In genomic region chr2:34805364-34805950, GRCm38 (mm10) we compare ENCODE assay signal across 30 mouse cellular contexts. TPM values are rescaled to one million over a fixed set of nuclear protein-coding genes. Genes with fewer than 3 reads are reported as not detected.
DNase-seq lines count a peak whose midpoint lies in the region; ATAC-seq and TF ChIP-seq lines count a peak whose summit lies in the region.
"Had no signal": no experiment of that assay in that cellular context is flagged by ENCODE, and none has a peak within 500 bp of the region (broad histone marks: within the 10 kb centered on the region; RNA-seq: fewer than 3 reads in every experiment).

No protein-coding gene starts in this region.

- no peak overlapping the region for H3K27ac ChIP-seq in kidney, adult 2 months (ENCODE audit: insufficient read depth, low read depth, low read length)
- H3K27ac ChIP-seq in bone marrow, adult 2 months (ENCODE audit: control insufficient read depth, insufficient read depth, low read depth, low read length, poor library complexity), result peak overlapping the region; percentile 55
- peak overlapping the region; percentile 87 for H3K27ac ChIP-seq in liver, embryonic 16.5 days (ENCODE audit: low read length)
- no peak overlapping the region for H3K27ac ChIP-seq in limb, embryonic 10.5 days
- H3K27ac ChIP-seq: embryonic facial prominence, embryonic 10.5 days; hindbrain, embryonic 13.5 days; kidney, postnatal 0 days; macrophage had no signal

- intact Hi-C loops in left cerebral cortex, postnatal 10 days (cut with DNase I), result no loop called here

- no peaks in the 10 kb centered on the region for H3K27me3 ChIP-seq in kidney, adult 2 months (replicated peaks; ENCODE audit: control insufficient read depth, insufficient read depth, low read length)
- no peaks in the 10 kb centered on the region for H3K27me3 ChIP-seq in liver, embryonic 16.5 days (ENCODE audit: control insufficient read depth, insufficient read depth, low read depth, low read length)
- no peaks in the 10 kb centered on the region for H3K27me3 ChIP-seq in limb, embryonic 10.5 days (ENCODE audit: low read depth, poor library complexity, severe bottlenecking)
- H3K27me3 ChIP-seq: CH12.LX; hindbrain, embryonic 13.5 days had no signal

- peaks cover 3% of the 10 kb centered on the region; the same call in 1 of the 2 replicates for H3K36me3 ChIP-seq in kidney, adult 2 months (ENCODE audit: control insufficient read depth, insufficient read depth, low read length)
- peaks cover 35% of the 10 kb centered on the region for H3K36me3 ChIP-seq in liver, embryonic 16.5 days (ENCODE audit: control insufficient read depth, insufficient read depth)
- H3K36me3 ChIP-seq in limb, embryonic 10.5 days, result peaks cover 61% of the 10 kb centered on the region

- H3K4me1 ChIP-seq in kidney, adult 2 months (ENCODE audit: control insufficient read depth, insufficient read depth, low read length), result peaks cover 26% of the 10 kb centered on the region
- H3K4me1 ChIP-seq in bone marrow, adult 2 months (ENCODE audit: control insufficient read depth, insufficient read depth, low read length), result no peaks in the 10 kb centered on the region; the same call in none of the 2 replicates
- peaks cover 57% of the 10 kb centered on the region for H3K4me1 ChIP-seq in liver, embryonic 16.5 days (ENCODE audit: control insufficient read depth, low read depth, low read length)
- peaks cover 13% of the 10 kb centered on the region for H3K4me1 ChIP-seq in limb, embryonic 10.5 days

- whole genome bisulfite sequencing in kidney, adult 2 months, result 60% methylated on average over 10 of the region's 10 CpGs
- WGBS in bone marrow, adult 2 months, result 79% methylated on average over 10 of the region's 10 CpGs
- 75% methylated on average over 10 of the region's 10 CpGs for WGBS in liver, embryonic 16.5 days (ENCODE audit: insufficient replicate concordance)
- 89% methylated on average over 10 of the region's 10 CpGs for WGBS in limb, embryonic 10.5 days

- no peak overlapping the region for H3K4me3 ChIP-seq in kidney, adult 2 months (ENCODE audit: insufficient read depth, low read depth, low read length)
- H3K4me3 ChIP-seq in bone marrow, adult 2 months (replicated peaks; ENCODE audit: control insufficient read depth, low read depth, low read length), result no peak overlapping the region
- peak overlapping the region; percentile 40 for H3K4me3 ChIP-seq in liver, embryonic 16.5 days (ENCODE audit: low read depth, low read length)
- no peak overlapping the region for H3K4me3 ChIP-seq in limb, embryonic 10.5 days
- H3K4me3 ChIP-seq: embryonic facial prominence, embryonic 10.5 days; hindbrain, embryonic 13.5 days had no signal

- H3K4me2 ChIP-seq in liver, embryonic 16.5 days (ENCODE audit: low read depth, low read length), result peak overlapping the region; percentile 63
- H3K4me2 ChIP-seq: heart, embryonic 11.5 days; hindbrain, embryonic 13.5 days; midbrain, embryonic 11.5 days had no signal

- no peak for TF ChIP-seq POLR2A in kidney, adult 2 months (IDR thresholded peaks at IDR 0.05; ENCODE audit: low read depth, low read length)
- no peak for TF ChIP-seq POLR2A in bone marrow, adult 2 months (IDR thresholded peaks at IDR 0.05; ENCODE audit: borderline replicate concordance, control insufficient read depth, low read depth, low read length)

- TF ChIP-seq CTCF in kidney, adult 2 months (conservative IDR thresholded peaks at IDR 0.05; ENCODE audit: insufficient read depth, insufficient read length, low read depth, low read length), result no peak
- no peak for TF ChIP-seq CTCF in bone marrow, adult 2 months (IDR thresholded peaks at IDR 0.05; ENCODE audit: control insufficient read depth, insufficient read depth, low read length)

- peak; percentile 16 for DNase-seq in kidney, adult 2 months
- no peak for DNase-seq in kidney, adult 18-20 months
- DNase-seq in liver, result peak; percentile 75
- DNase-seq in left cerebral cortex, postnatal 10 days (ENCODE audit: extremely low spot score in 1 of 2, low spot score in 2 of 2), result no peak
- no peak for DNase-seq in limb, embryonic 10.5 days (ENCODE audit: low spot score)
- DNase-seq: adrenal gland, adult 2 months; B cell, adult 2 months; cerebellum, adult 11-12 months; forebrain, postnatal 0 days; thymus, adult 18-20 months; thymus, postnatal 36 days had no signal

- ATAC-seq in liver, embryonic 16.5 days (ENCODE audit: low read depth), result peak; percentile 47
- ATAC-seq: forebrain, postnatal 0 days had no signal

- H3K9me3 ChIP-seq in liver, embryonic 16.5 days (replicated peaks; ENCODE audit: control insufficient read depth, low read length), result no peaks in the 10 kb centered on the region
- H3K9me3 ChIP-seq in limb, embryonic 10.5 days (replicated peaks), result no peaks in the 10 kb centered on the region
- H3K9me3 ChIP-seq: embryonic facial prominence, embryonic 10.5 days; hindbrain, embryonic 13.5 days had no signal

- H3K9ac ChIP-seq in liver, embryonic 16.5 days (ENCODE audit: low read depth, low read length), result peak overlapping the region; percentile 44
- H3K9ac ChIP-seq: forebrain, postnatal 0 days; hindbrain, embryonic 13.5 days had no signal

RNA-seq across cellular contexts. Expression of gene Rabepk, which starts 5.7 kb away (rescaled TPM):
- 25.8 and 28.1 TPM in 2 replicates for polyA plus RNA-seq in kidney, adult 2 months (2012; rRNA removed)
- 16.6 and 22.5 TPM in 2 replicates for polyA plus RNA-seq in bone marrow, adult 2 months (2011; ENCODE audit: insufficient read depth, insufficient read length, low replicate concordance, missing spikeins)
- 17.3 and 22.5 TPM in 2 replicates for polyA plus RNA-seq in liver, embryonic 16.5 days (2015; fragmentation: Nextera tagmentation; extraction: Ambion mirVana)
- 10 to 100 TPM; 22.3 to 32.6 TPM for total RNA-seq in left cerebral cortex, postnatal 10 days (2021)
- polyA plus RNA-seq in limb, embryonic 10.5 days (2016; fragmentation: Nextera tagmentation; extraction: Ambion mirVana), result 42.8 and 43.6 TPM in 2 replicates

RNA-seq across cellular contexts. Expression of gene Fbxw2, which starts 20.7 kb away (rescaled TPM):
- 29.4 and 34.1 TPM in 2 replicates for polyA plus RNA-seq in kidney, adult 2 months (2012; rRNA removed)
- polyA plus RNA-seq in bone marrow, adult 2 months (2011; ENCODE audit: insufficient read depth, insufficient read length, low replicate concordance, missing spikeins), result 37.9 and 39.2 TPM in 2 replicates
- polyA plus RNA-seq in liver, embryonic 16.5 days (2015; fragmentation: Nextera tagmentation; extraction: Ambion mirVana), result 51.0 and 52.9 TPM in 2 replicates
- 100 to 1,000 TPM in 1 of 2 experiments, 10 to 100 TPM in 1; 97.1 to 103 TPM for total RNA-seq in left cerebral cortex, postnatal 10 days (2021)
- polyA plus RNA-seq in limb, embryonic 10.5 days (2016; fragmentation: Nextera tagmentation; extraction: Ambion mirVana), result 69.7 and 81.2 TPM in 2 replicates

RNA-seq across cellular contexts. Expression of gene Gm34653, which starts 27.4 kb away (rescaled TPM):
- polyA plus RNA-seq in kidney, adult 2 months (2012; rRNA removed), result 0.07 TPM in 1 of 2 replicates, not detected in the other
- polyA plus RNA-seq in bone marrow, adult 2 months (2011; ENCODE audit: insufficient read depth, insufficient read length, low replicate concordance, missing spikeins), result not detected in 2 replicates
- polyA plus RNA-seq in liver, embryonic 16.5 days (2015; fragmentation: Nextera tagmentation; extraction: Ambion mirVana), result not detected in 2 replicates
- under 1 TPM in 1 of 2 experiments, not detected in 1; 0.20 TPM for total RNA-seq in left cerebral cortex, postnatal 10 days (2021)
- not detected in 2 replicates for polyA plus RNA-seq in limb, embryonic 10.5 days (2016; fragmentation: Nextera tagmentation; extraction: Ambion mirVana)
- total RNA-seq: adrenal gland, adult 2 months; CH12.LX; heart, postnatal 25 days; layer of hippocampus, adult 18-20 months; layer of hippocampus, postnatal 25 days; left cerebral cortex, postnatal 25 days; midbrain, postnatal 0 days; neutrophil, adult 5-6 weeks had no signal
- polyA plus RNA-seq: adrenal gland, adult 2 months; cortical plate, adult 2 months; forebrain, embryonic 11.5 days; heart, embryonic 11.5 days; hindbrain, embryonic 13.5 days; kidney, postnatal 0 days; lung, embryonic 16.5 days; macrophage; midbrain, embryonic 11.5 days; stomach, embryonic 16.5 days had no signal

RNA-seq across cellular contexts. Expression of gene Hspa5, which starts 33.7 kb away (rescaled TPM):
- polyA plus RNA-seq in kidney, adult 2 months (2012; rRNA removed), result 441 and 489 TPM in 2 replicates
- polyA plus RNA-seq in bone marrow, adult 2 months (2011; ENCODE audit: insufficient read depth, insufficient read length, low replicate concordance, missing spikeins), result 114 and 246 TPM in 2 replicates
- 538 and 557 TPM in 2 replicates for polyA plus RNA-seq in liver, embryonic 16.5 days (2015; fragmentation: Nextera tagmentation; extraction: Ambion mirVana)
- total RNA-seq in left cerebral cortex, postnatal 10 days (2021), result 100 to 1,000 TPM; 216 to 224 TPM
- polyA plus RNA-seq in limb, embryonic 10.5 days (2016; fragmentation: Nextera tagmentation; extraction: Ambion mirVana), result 841 and 852 TPM in 2 replicates

RNA-seq across cellular contexts. Expression of gene Gapvd1, which starts 50.4 kb away (rescaled TPM):
- 14.0 and 16.0 TPM in 2 replicates for polyA plus RNA-seq in kidney, adult 2 months (2012; rRNA removed)
- polyA plus RNA-seq in bone marrow, adult 2 months (2011; ENCODE audit: insufficient read depth, insufficient read length, low replicate concordance, missing spikeins), result 41.6 and 42.5 TPM in 2 replicates
- 91.2 and 94.6 TPM in 2 replicates for polyA plus RNA-seq in liver, embryonic 16.5 days (2015; fragmentation: Nextera tagmentation; extraction: Ambion mirVana)
- total RNA-seq in left cerebral cortex, postnatal 10 days (2021), result 100 to 1,000 TPM; 109 to 115 TPM
- 84.5 and 92.0 TPM in 2 replicates for polyA plus RNA-seq in limb, embryonic 10.5 days (2016; fragmentation: Nextera tagmentation; extraction: Ambion mirVana)

Comparison
In these comparisons a context has a peak if more than half of its experiments do, and no peak if none do; other contexts are left out.
1. DNase-seq: peak in kidney, adult 2 months (single experiment) and liver (single experiment); none in kidney, adult 18-20 months (single experiment), left cerebral cortex, postnatal 10 days (0 of 2) and limb, embryonic 10.5 days (single experiment).
2. H3K27ac ChIP-seq: peak in bone marrow, adult 2 months (single experiment) and liver, embryonic 16.5 days (single experiment); none in kidney, adult 2 months (single experiment) and limb, embryonic 10.5 days (single experiment).